Mouse (Mus musculus): ENCODE measurements at regions not wholly inside any gene's neighbourhood (a gene's known extent, or its start where the extent isn't known, plus 50 kb on each side); places are given as distances from the start of the nearest gene placed in this dataset.
A peak's percentile ranks its signal among the peaks of the same experiment; 100 is the strongest.
"Not testable (repeated sequence)": the region's sequence is repeated elsewhere in the genome, so short reads cannot be mapped to it uniquely, and the experiment has no call there.

- H3K4me2 ChIP-seq (replicated peaks) = no peak overlapping the region
- ATAC-seq (ENCODE audit: low FRiP score, low read depth) = peak; percentile 32; the same call in 1 of the 2 replicates
- no peaks in the 10 kb centered on the region for H3K27me3 ChIP-seq
- no peak overlapping the region for H3K4me3 ChIP-seq
- H3K9me3 ChIP-seq = no peaks in the 10 kb centered on the region
- H3K36me3 ChIP-seq = no peaks in the 10 kb centered on the region
- H3K9ac ChIP-seq = no peak overlapping the region
- H3K27ac ChIP-seq = no peak overlapping the region
- H3K4me1 ChIP-seq = peaks cover 5% of the 10 kb centered on the region
- WGBS = 45% methylated on average over 6 of the region's 6 CpGs
These were observed 162.2 kb upstream of the Speer4f2 start for GRCm38 (mm10) chr5:17210723-17211245.

- not testable (repeated sequence) for ATAC-seq (ENCODE audit: low FRiP score, low read depth); H3K27me3 ChIP-seq; H3K9ac ChIP-seq; H3K9me3 ChIP-seq; H3K4me2 ChIP-seq (replicated peaks); H3K4me1 ChIP-seq; H3K36me3 ChIP-seq; H3K4me3 ChIP-seq; H3K27ac ChIP-seq
- WGBS = 65% methylated on average over 1 of the region's 1 CpGs
These were observed 149.4 kb upstream of the Speer4f2 start for GRCm38 (mm10) chr5:17223542-17223941.

GRCm38 (mm10) chr5:17247732-17248606 lies 125.0 kb upstream of the Speer4f2 start:
- H3K9ac ChIP-seq = no peak overlapping the region
- H3K27me3 ChIP-seq = no peaks in the 10 kb centered on the region
- H3K27ac ChIP-seq = no peak overlapping the region
- 71% methylated on average over 5 of the region's 5 CpGs for WGBS
- H3K9me3 ChIP-seq = no peaks in the 10 kb centered on the region
- no peaks in the 10 kb centered on the region for H3K4me1 ChIP-seq
- no peak for ATAC-seq (ENCODE audit: low FRiP score, low read depth)
- H3K4me2 ChIP-seq (replicated peaks) = no peak overlapping the region
- H3K4me3 ChIP-seq = no peak overlapping the region
- no peaks in the 10 kb centered on the region for H3K36me3 ChIP-seq

- Histone ChIP-seq H3K9me3 (no peaks in the 10 kb centered on the region), H3K27me3 (no peaks in the 10 kb centered on the region), H3K36me3 (no peaks in the 10 kb centered on the region), H3K4me1 (no peaks in the 10 kb centered on the region), H3K9ac (no peak overlapping the region), H3K27ac (no peak overlapping the region), H3K4me3 (no peak overlapping the region), H3K4me2 (replicated peaks) (no peak overlapping the region)
- no peak for ATAC-seq (ENCODE audit: low FRiP score, low read depth)
- 66% methylated on average over 2 of the region's 2 CpGs for WGBS
These were observed 112.2 kb upstream of the Speer4f2 start for GRCm38 (mm10) chr5:17260541-17261325.

- Histone ChIP-seq H3K9ac (no peak overlapping the region), H3K4me3 (no peak overlapping the region), H3K4me2 (replicated peaks) (no peak overlapping the region), H3K4me1 (no peaks in the 10 kb centered on the region), H3K9me3 (no peaks in the 10 kb centered on the region), H3K27me3 (no peaks in the 10 kb centered on the region), H3K27ac (no peak overlapping the region), H3K36me3 (no peaks in the 10 kb centered on the region)
- no peak for ATAC-seq (ENCODE audit: low FRiP score, low read depth)
- 77% methylated on average over 1 of the region's 1 CpGs for WGBS
These were observed 110.9 kb upstream of the Speer4f2 start for GRCm38 (mm10) chr5:17262126-17262525.

- WGBS = 86% methylated on average over 2 of the region's 2 CpGs
- no peak overlapping the region for H3K4me2 ChIP-seq (replicated peaks)
- H3K9me3 ChIP-seq = no peaks in the 10 kb centered on the region
- H3K27me3 ChIP-seq = no peaks in the 10 kb centered on the region
- H3K4me1 ChIP-seq = 0 out of 2 replicates have a peak, but pooled peaks cover 6% of the 10 kb centered on the region
- no peak for ATAC-seq (ENCODE audit: low FRiP score, low read depth)
- H3K36me3 ChIP-seq = no peaks in the 10 kb centered on the region
- H3K4me3 ChIP-seq = no peak overlapping the region
- no peak overlapping the region for H3K27ac ChIP-seq
- H3K9ac ChIP-seq = no peak overlapping the region
These were observed 101.8 kb upstream of the Speer4f2 start for GRCm38 (mm10) chr5:17271153-17271552.

GRCm38 (mm10) chr5:17271722-17272479 lies 101.1 kb upstream of the Speer4f2 start:
- H3K9me3 ChIP-seq = no peaks in the 10 kb centered on the region
- no peak overlapping the region for H3K4me2 ChIP-seq (replicated peaks)
- H3K4me3 ChIP-seq = no peak overlapping the region
- H3K4me1 ChIP-seq = 0 out of 2 replicates have a peak, but pooled peaks cover 6% of the 10 kb centered on the region
- no peaks in the 10 kb centered on the region for H3K27me3 ChIP-seq
- H3K36me3 ChIP-seq = no peaks in the 10 kb centered on the region
- H3K27ac ChIP-seq = no peak overlapping the region
- no peak for ATAC-seq (ENCODE audit: low FRiP score, low read depth)
- no peak overlapping the region for H3K9ac ChIP-seq
- 66% methylated on average over 3 of the region's 3 CpGs for WGBS

GRCm38 (mm10) chr5:17275346-17275745 lies 97.6 kb upstream of the Speer4f2 start:
- H3K27ac ChIP-seq = no peak overlapping the region
- no peak overlapping the region for H3K4me2 ChIP-seq (replicated peaks)
- no peak overlapping the region for H3K4me3 ChIP-seq
- ATAC-seq (ENCODE audit: low FRiP score, low read depth) = no peak
- H3K9ac ChIP-seq = no peak overlapping the region
- H3K9me3 ChIP-seq = no peaks in the 10 kb centered on the region
- 88% methylated on average over 2 of the region's 2 CpGs for WGBS
- no peaks in the 10 kb centered on the region for H3K36me3 ChIP-seq
- H3K27me3 ChIP-seq = no peaks in the 10 kb centered on the region
- 0 out of 2 replicates have a peak, but pooled peaks cover 6% of the 10 kb centered on the region for H3K4me1 ChIP-seq

GRCm38 (mm10) chr5:17276782-17277578 lies 96.0 kb upstream of the Speer4f2 start:
- ATAC-seq (ENCODE audit: low FRiP score, low read depth) = no peak
- no peaks in the 10 kb centered on the region for H3K27me3 ChIP-seq

GRCm38 (mm10) chr5:17280203-17280602 lies 92.8 kb upstream of the Speer4f2 start:
- H3K4me1 ChIP-seq = no peaks in the 10 kb centered on the region
- no peak for ATAC-seq (ENCODE audit: low FRiP score, low read depth)
- no peak overlapping the region for H3K27ac ChIP-seq
- H3K36me3 ChIP-seq = no peaks in the 10 kb centered on the region
- no peaks in the 10 kb centered on the region for H3K27me3 ChIP-seq
- no peak overlapping the region for H3K4me2 ChIP-seq (replicated peaks)
- H3K9me3 ChIP-seq = no peaks in the 10 kb centered on the region
- H3K9ac ChIP-seq = no peak overlapping the region
- 79% methylated on average over 4 of the region's 4 CpGs for WGBS
- no peak overlapping the region for H3K4me3 ChIP-seq

More at GRCm38 (mm10) chr5:17276782-17277578, 96.0 kb upstream of the Speer4f2 start:
- H3K27ac ChIP-seq = no peak overlapping the region
- no peak overlapping the region for H3K4me3 ChIP-seq
- H3K9ac ChIP-seq = no peak overlapping the region
- WGBS = 69% methylated on average over 3 of the region's 3 CpGs
- no peaks in the 10 kb centered on the region for H3K36me3 ChIP-seq
- no peak overlapping the region for H3K4me2 ChIP-seq (replicated peaks)
- H3K4me1 ChIP-seq = 0 out of 2 replicates have a peak, but pooled peaks cover under 1% of the 10 kb centered on the region
- no peaks in the 10 kb centered on the region for H3K9me3 ChIP-seq

GRCm38 (mm10) chr5:17280951-17281350 lies 92.0 kb upstream of the Speer4f2 start:
- Histone ChIP-seq H3K27me3 (no peaks in the 10 kb centered on the region), H3K9ac (no peak overlapping the region), H3K4me3 (no peak overlapping the region), H3K4me2 (replicated peaks) (no peak overlapping the region), H3K4me1 (no peaks in the 10 kb centered on the region), H3K36me3 (no peaks in the 10 kb centered on the region), H3K27ac (no peak overlapping the region), H3K9me3 (no peaks in the 10 kb centered on the region)
- ATAC-seq (ENCODE audit: low FRiP score, low read depth) = no peak
- 90% methylated on average over 2 of the region's 2 CpGs for WGBS
